In genomic region chr5:139359244-139359643, GRCm38 (mm10) we compare ENCODE assay signal across 18 mouse cellular contexts. TPM values are rescaled to one million over a fixed set of nuclear protein-coding genes. Genes with fewer than 3 reads are reported as not detected.
"Had no signal": no experiment of that assay in that cellular context is flagged by ENCODE, and none has a peak within 500 bp of the region (broad histone marks: within the 10 kb centered on the region; RNA-seq: fewer than 3 reads in every experiment).

No protein-coding gene starts in this region.

- DNase-seq: lung, adult 2 months; right cerebral cortex, postnatal 25 days; right cerebral cortex, postnatal 4 days; thymus, adult 18-20 months had no signal

- H3K9ac ChIP-seq: lung, embryonic 15.5 days; midbrain, embryonic 13.5 days; midbrain, embryonic 15.5 days; neural tube, embryonic 12.5 days had no signal

- H3K9me3 ChIP-seq: lung, embryonic 15.5 days; megakaryocyte, embryonic 14.5 days; midbrain, embryonic 13.5 days; midbrain, embryonic 15.5 days; neural tube, embryonic 12.5 days had no signal

- H3K4me2 ChIP-seq: lung, embryonic 15.5 days; midbrain, embryonic 11.5 days; midbrain, embryonic 13.5 days; midbrain, embryonic 15.5 days; neural tube, embryonic 12.5 days had no signal

- H3K27ac ChIP-seq: lung, embryonic 15.5 days; macrophage; midbrain, embryonic 13.5 days; midbrain, embryonic 15.5 days; neural tube, embryonic 12.5 days had no signal

- H3K4me3 ChIP-seq: lung, embryonic 15.5 days; megakaryocyte, embryonic 14.5 days; midbrain, embryonic 13.5 days; midbrain, embryonic 15.5 days; neural tube, embryonic 12.5 days had no signal

- ATAC-seq: midbrain, embryonic 13.5 days; midbrain, embryonic 15.5 days had no signal

- H3K27me3 ChIP-seq: lung, embryonic 15.5 days; midbrain, embryonic 13.5 days; midbrain, embryonic 15.5 days; neural tube, embryonic 12.5 days had no signal

- H3K36me3 ChIP-seq: midbrain, embryonic 15.5 days had no signal

RNA-seq across cellular contexts. Expression of gene Cyp2w1, which starts 6.8 kb away (rescaled TPM):
- total RNA-seq: megakaryocyte progenitor cell, adult 5-6 weeks; midbrain, postnatal 0 days; monocyte, adult 5-6 weeks; neutrophil, adult 5-6 weeks had no signal
- polyA plus RNA-seq: lung, embryonic 15.5 days; lung, postnatal 0 days; macrophage; midbrain, embryonic 11.5 days; midbrain, embryonic 13.5 days; midbrain, postnatal 0 days; neural tube, embryonic 12.5 days; neural tube, embryonic 14.5 days; thymus, postnatal 0 days had no signal

RNA-seq across cellular contexts. Expression of gene C130050O18Rik, which starts 45.8 kb away (rescaled TPM):
- total RNA-seq: midbrain, postnatal 0 days had no signal
- polyA plus RNA-seq: midbrain, postnatal 0 days had no signal
